Comparison of ENCODE assay signal across 24 mouse cellular contexts in genomic region chr2:102825961-102826633, GRCm38 (mm10).
A peak's percentile ranks its signal among the peaks of the same experiment; 100 is the strongest.
DNase-seq lines count a peak whose midpoint lies in the region; ATAC-seq and TF ChIP-seq lines count a peak whose summit lies in the region.
"Had no signal": no experiment of that assay in that cellular context is flagged by ENCODE, and none has a peak within 500 bp of the region (broad histone marks: within the 10 kb centered on the region; RNA-seq: fewer than 3 reads in every experiment).

No protein-coding gene starts in this region.

- H3K27me3 ChIP-seq in intestine, postnatal 0 days (replicated peaks; ENCODE audit: control insufficient read depth, insufficient read depth, low read length): no peaks in the 10 kb centered on the region
- H3K27me3 ChIP-seq in stomach, postnatal 0 days (ENCODE audit: control insufficient read depth, insufficient read depth, low read length): no peaks in the 10 kb centered on the region
- H3K27me3 ChIP-seq: embryonic facial prominence, embryonic 13.5 days; midbrain, embryonic 15.5 days; neural tube, embryonic 13.5 days had no signal

- peak; percentile 23 for DNase-seq in adrenal gland, adult 8-10 months
- DNase-seq in adrenal gland, postnatal 10 days: no peak
- DNase-seq in fat pad, adult 2 months (ENCODE audit: extremely low read depth, low read depth, low spot score): peak; percentile 98
- DNase-seq in stomach, postnatal 0 days (ENCODE audit: low spot score): peak; percentile 55
- DNase-seq in thymus, postnatal 4 days: no peak
- DNase-seq in gastrocnemius, postnatal 25 days: no peak
- DNase-seq: cerebellum, adult 18-20 months; cerebellum, postnatal 25 days; embryo, embryonic 11 days; heart, postnatal 36 days; kidney, postnatal 25 days; lung, postnatal 4 days; right cerebral cortex, postnatal 4 days had no signal

- H3K4me3 ChIP-seq in intestine, postnatal 0 days (ENCODE audit: low read depth, low read length): no peak overlapping the region
- H3K4me3 ChIP-seq in stomach, postnatal 0 days (ENCODE audit: low read depth, low read length): no peak overlapping the region
- H3K4me3 ChIP-seq: embryonic facial prominence, embryonic 13.5 days; erythroblast, embryonic 14.5 days; layer of hippocampus, adult 2 months; midbrain, embryonic 15.5 days; neural tube, embryonic 13.5 days had no signal

- peak overlapping the region; percentile 9; the same call in 1 of the 2 replicates for H3K27ac ChIP-seq in intestine, postnatal 0 days (ENCODE audit: low read depth, low read length)
- peak overlapping the region; percentile 75 for H3K27ac ChIP-seq in stomach, postnatal 0 days (replicated peaks)
- H3K27ac ChIP-seq: embryonic facial prominence, embryonic 13.5 days; hindbrain, embryonic 14.5 days; layer of hippocampus, adult 2 months; midbrain, embryonic 15.5 days; neural tube, embryonic 13.5 days had no signal

- peak; percentile 81 for ATAC-seq in intestine, postnatal 0 days
- ATAC-seq in stomach, postnatal 0 days (ENCODE audit: low FRiP score, low TSS enrichment): peak; percentile 90
- ATAC-seq in megakaryocyte progenitor cell, adult 5-6 weeks (replicated peaks; ENCODE audit: poor library complexity): no peak
- ATAC-seq: CD4-positive, CD25-positive, alpha-beta regulatory T cell, adult 4 months; forebrain, embryonic 14.5 days; inflammation-experienced regulatory T-cells, adult 6 months; midbrain, embryonic 15.5 days had no signal

- H3K36me3 ChIP-seq in intestine, postnatal 0 days (ENCODE audit: control insufficient read depth, insufficient read depth): no peaks in the 10 kb centered on the region
- H3K36me3 ChIP-seq in stomach, postnatal 0 days (ENCODE audit: control insufficient read depth, insufficient read depth, low read length): no peaks in the 10 kb centered on the region
- H3K36me3 ChIP-seq: midbrain, embryonic 15.5 days; neural tube, embryonic 13.5 days had no signal

- TF ChIP-seq EP300 in stomach, postnatal 0 days (optimal IDR thresholded peaks at IDR 0.05): peak; percentile 90

- H3K4me1 ChIP-seq in intestine, postnatal 0 days (replicated peaks; ENCODE audit: control insufficient read depth, insufficient read depth, low read length): no peaks in the 10 kb centered on the region
- H3K4me1 ChIP-seq in stomach, postnatal 0 days (replicated peaks; ENCODE audit: control insufficient read depth, insufficient read depth): no peaks in the 10 kb centered on the region; the same call in 1 of the 2 replicates
- H3K4me1 ChIP-seq: midbrain, embryonic 15.5 days had no signal

- WGBS in intestine, postnatal 0 days: 65% methylated on average over 9 of the region's 9 CpGs
- 67% methylated on average over 9 of the region's 9 CpGs for WGBS in stomach, postnatal 0 days

- no peaks in the 10 kb centered on the region for H3K9me3 ChIP-seq in intestine, postnatal 0 days (ENCODE audit: control insufficient read depth)
- no peaks in the 10 kb centered on the region for H3K9me3 ChIP-seq in stomach, postnatal 0 days (ENCODE audit: control insufficient read depth, low read length)
- H3K9me3 ChIP-seq: embryonic facial prominence, embryonic 13.5 days; midbrain, embryonic 15.5 days; neural tube, embryonic 13.5 days had no signal

- no peak overlapping the region for H3K4me2 ChIP-seq in intestine, postnatal 0 days (replicated peaks; ENCODE audit: low read depth)
- no peak overlapping the region for H3K4me2 ChIP-seq in stomach, postnatal 0 days (replicated peaks; ENCODE audit: low read depth)
- H3K4me2 ChIP-seq: embryonic facial prominence, embryonic 13.5 days; hindbrain, embryonic 14.5 days; midbrain, embryonic 15.5 days; neural tube, embryonic 13.5 days had no signal

- H3K9ac ChIP-seq in intestine, postnatal 0 days (ENCODE audit: low read depth, low read length): no peak overlapping the region
- H3K9ac ChIP-seq in stomach, postnatal 0 days (ENCODE audit: low read length): no peak overlapping the region
- H3K9ac ChIP-seq: embryonic facial prominence, embryonic 13.5 days; hindbrain, embryonic 14.5 days; midbrain, embryonic 15.5 days; neural tube, embryonic 13.5 days had no signal

- no peak for TF ChIP-seq CTCF in intestine, postnatal 0 days (IDR thresholded peaks at IDR 0.05; ENCODE audit: low read depth)
- no peak for TF ChIP-seq CTCF in stomach, postnatal 0 days (IDR thresholded peaks at IDR 0.05; ENCODE audit: low read depth)

Comparison
In these comparisons a context has a peak if more than half of its experiments do, and no peak if none do; other contexts are left out.
1. DNase-seq: peak in adrenal gland, adult 8-10 months (single experiment), fat pad, adult 2 months (single experiment) and stomach, postnatal 0 days (single experiment); none in adrenal gland, postnatal 10 days (single experiment), thymus, postnatal 4 days (single experiment) and gastrocnemius, postnatal 25 days (single experiment).